Mouse (Mus musculus) liver, adult 2 months (tissue): Measurements from ENCODE around the gene Tas2r126.

ENCODE experiments used
- CTCF ChIP-seq: fragments of 200-500 bp; IDR thresholded peaks from 2 replicates; pipeline ENCODE4 v1.5.1; 2011; ENCODE audit warnings: low read depth, low read length, control low read depth
- POLR2A ChIP-seq: fragments of 200-500 bp; IDR thresholded peaks from 2 replicates; pipeline ENCODE4 v1.6.1; 2011; ENCODE audit warnings: low read length, control low read depth; ENCODE audit not compliant: insufficient read depth; ENCODE audit errors: extremely low read depth

GRCm38 (mm10) chr6:42405134-42405533 lies 29.2 kb upstream of the Tas2r126 start, which contains the start of gene Tas2r135:
- TF ChIP-seq CTCF (no peak), POLR2A (no peak)
